Mouse (Mus musculus): ENCODE data around the gene Cep162. TPM values are rescaled to one million over a fixed set of nuclear protein-coding genes. Genes with fewer than 3 reads are reported as not detected.

The Cep162 gene
- total RNA-seq (2022) = 10 to 100 TPM in 2 of 4 experiments, 1 to 10 TPM in 2; 8.1 to 12.1 (median 9.8) TPM

- DNase-seq (ENCODE audit: low spot score in 2 of 2) = peak; percentile 89 to 91
These were observed at the start of gene Cep162 for GRCm38 (mm10) chr9:87254903-87255695. Cep162 (minus strand) TSS chr9:87255536.

GRCm38 (mm10) chr9:87303196-87303595 is 47.9 kb upstream of the Cep162 start:
- DNase-seq (ENCODE audit: low spot score in 2 of 2) = no peak

DNA sequence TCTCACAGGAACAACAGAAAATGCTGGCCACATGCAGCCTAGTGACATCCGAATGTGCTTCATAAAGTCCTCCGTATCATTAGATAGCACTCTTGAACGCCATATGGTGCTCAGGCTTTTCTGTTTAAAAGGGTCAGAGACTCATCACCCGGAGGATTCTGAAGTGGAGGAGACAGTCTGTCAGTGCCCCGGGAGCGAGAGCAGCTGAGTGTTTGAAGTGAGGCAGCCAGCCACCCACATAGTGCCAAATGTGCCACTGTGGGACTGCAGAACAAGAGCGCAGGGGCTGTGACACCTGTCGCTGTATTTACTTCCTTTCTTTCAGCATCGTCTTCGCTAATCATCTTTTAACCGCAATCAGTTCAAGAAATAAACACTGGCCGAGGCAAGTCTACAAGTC is 43.6 kb upstream of the Cep162 start:
- no peak for DNase-seq (ENCODE audit: low spot score in 2 of 2)

DNA sequence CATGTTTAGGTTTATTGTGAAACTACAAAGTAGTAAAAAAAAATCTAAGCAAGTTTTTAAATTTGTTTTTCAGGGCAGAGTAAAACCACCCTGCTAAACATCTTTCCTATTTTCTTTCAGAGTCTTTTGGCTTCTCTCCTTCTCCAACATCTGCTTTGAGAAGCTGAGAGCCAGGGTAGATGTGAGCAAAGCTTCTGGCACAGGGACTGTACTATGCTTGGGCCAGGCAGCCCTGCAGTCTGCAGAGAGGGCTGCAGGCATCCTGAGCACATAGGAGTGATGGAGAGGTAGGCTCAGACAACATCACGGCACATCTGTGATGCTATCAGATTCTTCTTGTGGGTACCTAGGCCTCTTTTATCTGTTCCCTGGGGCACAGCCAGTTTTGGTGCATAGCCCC is 42.2 kb upstream of the Cep162 start:
- no peak for DNase-seq (ENCODE audit: low spot score in 2 of 2)

DNA sequence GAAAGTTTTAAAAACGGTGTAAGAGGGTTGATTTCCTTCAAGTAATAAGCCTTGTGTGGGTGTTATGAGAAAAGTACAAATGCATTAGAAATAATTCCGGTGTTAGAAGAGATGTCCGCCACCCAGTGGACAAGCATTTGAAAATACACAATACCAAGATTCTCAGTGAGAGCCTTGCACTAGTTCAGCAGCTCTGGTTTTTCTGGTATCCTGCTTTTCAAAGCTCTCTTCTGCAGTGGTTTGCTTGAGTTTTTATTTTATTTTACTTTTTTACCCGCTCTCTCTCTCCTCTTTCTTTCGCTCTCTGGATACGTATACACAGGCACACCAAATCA is 327 bp upstream of the Cep162 start:
- DNase-seq (ENCODE audit: low spot score in 2 of 2) = no peak

DNA sequence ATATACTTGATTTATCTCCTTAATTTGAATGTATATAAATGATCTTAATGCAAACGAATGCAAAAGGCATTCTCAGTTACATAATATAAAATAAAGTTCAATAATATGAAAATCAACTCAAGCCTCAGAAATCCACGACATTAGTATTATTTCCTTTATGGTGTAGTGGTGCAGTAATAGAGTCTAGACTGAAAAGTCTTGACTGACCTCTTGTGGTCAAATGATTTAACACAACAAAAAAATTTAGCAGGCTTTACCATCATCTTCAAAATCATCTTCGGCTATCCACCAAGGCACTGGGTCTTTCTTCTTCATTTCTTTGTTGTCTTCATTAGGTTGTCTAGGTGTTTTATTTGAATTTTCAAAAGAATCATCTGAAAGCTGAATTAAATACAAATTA is 7.2 kb downstream of the Cep162 start:
- no peak for DNase-seq (ENCODE audit: low spot score in 2 of 2)

GRCm38 (mm10) chr9:87247678-87248077 is 7.7 kb downstream of the Cep162 start:
- DNase-seq (ENCODE audit: low spot score in 2 of 2) = no peak

- DNase-seq (ENCODE audit: low spot score in 2 of 2) = no peak
These were observed 42.1 kb downstream of the Cep162 start for GRCm38 (mm10) chr9:87213204-87213603.

GRCm38 (mm10) chr9:87210830-87211339 is 44.5 kb downstream of the Cep162 start:
- DNase-seq (ENCODE audit: low spot score in 2 of 2) = no peak

GRCm38 (mm10) chr9:87202431-87202830 is 52.9 kb downstream of the Cep162 start:
- DNase-seq (ENCODE audit: low spot score in 2 of 2) = peak in 1 of 2 experiments; percentile 33

DNA sequence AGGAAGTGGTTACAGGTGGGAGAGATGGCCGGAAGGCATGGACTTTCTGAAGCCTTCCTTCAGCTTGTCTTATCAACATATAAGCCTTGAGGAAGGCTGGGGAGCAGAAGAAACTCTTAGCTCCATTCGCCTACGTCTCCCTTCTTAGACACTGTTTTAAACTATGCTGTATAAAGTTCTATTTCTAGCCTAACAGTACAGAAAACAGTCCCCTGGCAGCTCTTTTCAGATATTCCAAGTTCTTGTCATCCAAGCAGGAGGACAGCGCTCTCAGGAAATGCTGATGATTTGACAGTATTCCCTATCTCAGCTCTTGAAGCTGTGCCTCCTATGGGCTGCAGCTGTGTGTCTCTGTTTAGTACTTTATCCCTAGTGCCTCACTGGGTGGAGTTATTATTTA is 54.4 kb downstream of the Cep162 start:
- DNase-seq (ENCODE audit: low spot score in 2 of 2) = no peak

DNA sequence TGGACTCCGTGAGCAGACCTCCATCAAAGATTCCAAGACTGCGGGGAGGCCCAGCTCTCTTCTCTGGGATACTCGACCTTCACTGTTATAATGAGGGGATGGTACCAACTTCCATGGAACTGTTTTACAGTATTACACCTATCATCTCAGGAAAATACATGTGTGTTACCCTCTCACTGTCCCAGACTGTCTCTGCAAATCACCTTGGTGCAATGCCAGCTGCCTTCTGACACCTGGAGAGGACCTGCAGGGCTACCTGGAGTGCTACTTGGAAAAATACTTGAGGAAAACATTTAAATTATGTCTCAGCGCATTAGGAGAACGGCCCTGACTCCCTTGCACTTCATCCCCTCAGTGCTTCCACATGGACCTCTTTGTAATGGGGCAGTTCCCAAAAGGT is 54.9 kb downstream of the Cep162 start:
- DNase-seq (ENCODE audit: low spot score in 2 of 2) = no peak

DNA sequence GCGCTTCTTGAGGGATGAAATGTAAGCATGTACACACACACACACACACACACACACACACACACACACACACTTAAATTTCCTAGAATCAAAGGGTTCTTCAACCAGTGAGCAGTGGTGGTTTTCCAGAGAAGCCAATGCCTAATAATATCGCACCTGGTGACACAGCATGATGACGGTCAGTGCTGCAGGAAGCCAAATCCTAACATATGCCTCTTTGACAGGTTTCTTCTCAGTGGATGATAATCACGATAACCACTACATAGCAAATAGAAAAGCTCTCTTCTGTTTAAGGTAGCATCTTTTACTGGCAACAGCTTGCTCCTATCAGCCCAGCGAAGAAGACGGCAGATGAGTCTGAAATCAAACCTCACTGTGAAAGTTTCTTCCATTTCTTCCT is 57.3 kb downstream of the Cep162 start:
- no peak for DNase-seq (ENCODE audit: low spot score in 2 of 2)

DNA sequence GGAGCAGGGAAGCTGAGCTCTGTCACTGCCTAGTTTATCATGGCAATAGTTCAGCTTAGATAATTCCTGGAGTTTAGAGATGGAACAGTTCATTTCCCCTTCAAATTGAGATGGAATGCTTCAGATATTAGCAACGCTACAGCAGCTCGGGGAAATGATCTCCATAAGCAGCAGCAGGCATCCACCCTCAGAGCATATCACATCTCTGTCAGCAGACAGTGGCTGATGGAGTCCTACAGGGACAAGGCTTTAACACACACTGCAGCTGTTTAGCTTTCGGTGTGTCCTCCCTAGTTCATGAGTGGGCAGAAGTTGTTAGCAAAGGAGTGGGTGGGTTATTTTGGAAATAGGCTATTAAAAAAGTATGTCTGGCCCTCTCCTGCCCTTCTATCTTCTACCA is 58.1 kb downstream of the Cep162 start:
- no peak for DNase-seq (ENCODE audit: low spot score in 2 of 2)

DNA sequence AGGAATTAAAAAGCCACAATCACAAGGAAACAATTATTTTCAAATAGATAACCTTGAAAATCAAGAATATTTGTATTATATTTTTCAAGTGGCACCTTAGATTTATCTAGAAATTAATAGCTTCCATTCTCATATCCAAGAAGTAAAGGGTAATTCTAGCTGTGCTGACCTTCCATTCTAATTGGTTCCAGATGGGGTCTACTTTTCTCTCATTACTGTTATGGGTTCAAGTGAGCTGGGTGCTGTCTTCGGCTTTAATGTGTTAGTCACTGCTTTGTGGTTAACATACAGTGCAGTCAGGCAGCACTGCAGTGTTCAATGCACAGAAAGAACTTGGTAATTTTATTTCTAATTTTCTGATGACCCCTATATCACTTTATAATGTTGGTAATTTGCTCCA is 61.6 kb downstream of the Cep162 start:
- DNase-seq (ENCODE audit: low spot score in 2 of 2) = no peak

GRCm38 (mm10) chr9:87187336-87187735 is 68.0 kb downstream of the Cep162 start:
- no peak for DNase-seq (ENCODE audit: low spot score in 2 of 2)

GRCm38 (mm10) chr9:87182231-87182630 is 73.1 kb downstream of the Cep162 start:
- DNase-seq (ENCODE audit: low spot score in 2 of 2) = no peak

DNA sequence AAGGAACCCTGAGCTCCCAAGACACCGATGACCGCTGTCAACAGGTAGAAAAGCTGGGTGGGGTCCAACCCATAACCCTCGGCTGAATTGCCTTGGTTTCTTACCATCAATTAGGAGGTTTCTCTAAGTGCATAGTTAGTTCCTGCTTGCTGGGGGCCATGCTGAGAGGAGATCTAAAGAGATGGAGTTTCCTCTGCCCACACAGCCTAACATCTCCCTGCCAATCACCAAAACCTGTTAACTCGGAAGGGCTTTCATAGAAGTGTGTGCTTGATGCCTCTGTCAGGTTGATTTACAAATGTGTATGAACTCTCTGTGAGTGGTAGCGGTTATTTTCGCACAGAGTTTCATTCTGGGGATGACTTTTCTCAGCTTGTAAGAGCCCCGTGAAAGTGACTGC is 76.8 kb downstream of the Cep162 start:
- no peak for DNase-seq (ENCODE audit: low spot score in 2 of 2)

DNA sequence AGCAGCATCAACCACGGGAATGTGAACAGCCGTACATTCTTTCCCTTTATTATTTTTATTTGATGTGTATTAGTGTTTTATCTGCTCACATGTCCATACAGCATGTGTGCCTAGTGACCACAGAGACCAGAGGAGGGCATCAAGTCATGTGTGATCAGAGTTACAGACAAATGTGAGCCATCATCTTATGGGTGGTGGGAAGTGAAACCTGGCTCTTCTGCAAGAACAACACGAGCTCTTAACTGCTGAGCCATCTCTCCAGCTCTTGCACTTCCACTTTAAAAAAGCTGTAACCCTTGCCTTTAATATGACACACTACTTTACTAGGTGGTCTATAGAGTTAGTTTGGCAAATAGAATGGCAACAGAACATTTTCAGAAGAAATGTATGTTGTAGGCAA is 83.8 kb downstream of the Cep162 start:
- DNase-seq (ENCODE audit: low spot score in 2 of 2) = no peak

DNA sequence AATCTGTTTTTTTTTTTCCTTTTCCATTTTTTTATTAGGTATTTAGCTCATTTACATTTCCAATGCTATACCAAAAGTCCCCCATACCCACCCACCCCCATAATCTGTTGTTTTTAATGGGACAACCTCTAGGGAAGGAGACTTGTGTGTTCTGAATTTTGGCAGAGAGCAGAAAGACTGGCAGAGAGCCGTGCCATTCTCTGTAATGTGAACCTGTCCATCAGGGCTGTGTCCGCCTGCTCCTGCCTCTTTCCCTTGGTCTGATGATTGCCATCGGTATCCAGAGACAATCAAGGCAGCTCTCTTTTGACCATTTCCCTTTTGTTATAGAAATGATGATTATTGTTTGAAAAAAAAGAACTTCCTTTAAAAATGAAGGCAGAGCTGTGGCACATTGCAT is 84.4 kb downstream of the Cep162 start:
- no peak for DNase-seq (ENCODE audit: low spot score in 2 of 2)

- DNase-seq (ENCODE audit: low spot score in 2 of 2) = no peak
These were observed 86.2 kb downstream of the Cep162 start for GRCm38 (mm10) chr9:87169144-87169543.

GRCm38 (mm10) chr9:87168051-87168450 is 87.3 kb downstream of the Cep162 start:
- no peak for DNase-seq (ENCODE audit: low spot score in 2 of 2)

Data from left cerebral cortex, adult 8-10 months (tissue).